Mouse (Mus musculus): ENCODE measurements around the gene Camk2n2.

The Camk2n2 gene

DNA sequence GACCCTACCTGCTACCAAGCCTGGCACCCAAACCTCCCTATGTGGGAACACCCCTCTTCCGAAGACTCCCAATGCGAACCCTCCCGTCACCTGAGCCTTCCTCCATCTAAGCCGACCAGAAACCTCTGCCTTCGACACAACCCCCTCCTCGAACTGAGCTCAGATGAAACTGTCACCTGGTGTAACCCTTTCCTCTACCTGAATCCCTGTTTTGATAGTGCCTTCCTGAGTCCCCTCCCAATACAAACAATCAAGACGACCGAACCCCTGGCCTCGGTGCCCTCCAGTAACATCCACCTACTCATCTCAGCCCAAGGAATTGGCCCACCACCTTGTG, 720 bp downstream of the Camk2n2 start:
- Histone ChIP-seq H3K4me1 (replicated peaks; ENCODE audit: low read depth, low read length) (peaks cover 36% of the 10 kb centered on the region), H3K36me3 (ENCODE audit: insufficient read depth, low read length) (peaks cover 28% of the 10 kb centered on the region), H3K27me3 (ENCODE audit: insufficient read depth, low read length) (peaks cover 58% of the 10 kb centered on the region), H3K9me3 (ENCODE audit: low read length) (no peaks in the 10 kb centered on the region), H3K4me3 (replicated peaks; ENCODE audit: low read length) (peak overlapping the region; percentile 89)
- TF ChIP-seq POU5F1 (IDR thresholded peaks at IDR 0.05; ENCODE audit: borderline replicate concordance, low read length): no peak
- no peak for TF ChIP-seq CTCF (conservative IDR thresholded peaks at IDR 0.05; ENCODE audit: low read length)
- TF ChIP-seq NANOG (IDR thresholded peaks at IDR 0.05; ENCODE audit: borderline replicate concordance, low read length): no peak

DNA sequence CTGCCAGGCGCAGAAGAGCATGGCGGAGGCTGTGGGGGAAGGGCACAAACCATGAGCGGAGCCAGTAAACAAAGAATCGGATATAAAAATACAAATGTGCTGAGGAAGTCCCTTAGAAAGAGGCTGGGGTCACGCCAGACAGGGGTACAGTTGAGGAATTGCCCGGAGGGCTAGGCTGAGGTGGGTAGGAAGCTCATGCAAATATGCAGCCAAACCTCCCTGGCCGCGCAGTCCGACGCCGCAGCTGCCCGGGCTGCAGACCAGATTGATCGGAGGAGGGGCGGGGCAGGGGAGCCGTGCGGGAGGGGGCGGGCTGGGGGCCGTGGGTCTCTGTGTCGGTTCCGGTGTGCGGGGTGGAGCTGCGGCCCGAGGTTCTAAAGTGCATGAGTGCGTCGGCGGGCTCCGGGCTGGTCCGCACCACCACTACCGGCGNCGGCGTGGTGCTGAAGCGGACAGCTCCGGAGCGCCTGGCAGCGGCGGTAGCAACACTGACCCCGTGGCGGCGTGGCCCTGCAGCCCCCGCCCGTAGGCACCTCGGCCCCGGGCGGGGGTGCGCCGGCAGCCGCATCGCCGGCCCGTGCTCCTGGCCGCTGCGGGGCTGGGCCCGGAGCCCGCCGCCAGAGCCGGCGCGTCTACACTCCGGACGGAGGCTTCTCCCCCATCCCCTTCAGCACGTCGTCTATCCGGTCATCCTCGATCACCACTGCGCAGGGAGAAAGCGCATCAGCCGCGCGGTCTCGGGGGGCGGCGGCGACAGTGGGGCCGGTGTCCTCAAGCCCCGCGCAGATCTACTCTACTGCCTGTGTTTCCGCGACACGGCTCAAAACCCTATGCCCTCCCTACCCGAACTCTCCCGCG, 1.3 kb downstream of the Camk2n2 start:
- no peaks in the 10 kb centered on the region for H3K9me3 ChIP-seq (ENCODE audit: low read length)
- peaks cover 36% of the 10 kb centered on the region for H3K4me1 ChIP-seq (replicated peaks; ENCODE audit: low read depth, low read length)
- H3K4me3 ChIP-seq (replicated peaks; ENCODE audit: low read length): peak overlapping the region; percentile 89
- TF ChIP-seq NANOG (IDR thresholded peaks at IDR 0.05; ENCODE audit: borderline replicate concordance, low read length): no peak
- no peak for TF ChIP-seq POU5F1 (IDR thresholded peaks at IDR 0.05; ENCODE audit: borderline replicate concordance, low read length)
- TF ChIP-seq CTCF (conservative IDR thresholded peaks at IDR 0.05; ENCODE audit: low read length): no peak
- H3K36me3 ChIP-seq (ENCODE audit: insufficient read depth, low read length): peaks cover 29% of the 10 kb centered on the region
- H3K27me3 ChIP-seq (ENCODE audit: insufficient read depth, low read length): peaks cover 58% of the 10 kb centered on the region

DNA sequence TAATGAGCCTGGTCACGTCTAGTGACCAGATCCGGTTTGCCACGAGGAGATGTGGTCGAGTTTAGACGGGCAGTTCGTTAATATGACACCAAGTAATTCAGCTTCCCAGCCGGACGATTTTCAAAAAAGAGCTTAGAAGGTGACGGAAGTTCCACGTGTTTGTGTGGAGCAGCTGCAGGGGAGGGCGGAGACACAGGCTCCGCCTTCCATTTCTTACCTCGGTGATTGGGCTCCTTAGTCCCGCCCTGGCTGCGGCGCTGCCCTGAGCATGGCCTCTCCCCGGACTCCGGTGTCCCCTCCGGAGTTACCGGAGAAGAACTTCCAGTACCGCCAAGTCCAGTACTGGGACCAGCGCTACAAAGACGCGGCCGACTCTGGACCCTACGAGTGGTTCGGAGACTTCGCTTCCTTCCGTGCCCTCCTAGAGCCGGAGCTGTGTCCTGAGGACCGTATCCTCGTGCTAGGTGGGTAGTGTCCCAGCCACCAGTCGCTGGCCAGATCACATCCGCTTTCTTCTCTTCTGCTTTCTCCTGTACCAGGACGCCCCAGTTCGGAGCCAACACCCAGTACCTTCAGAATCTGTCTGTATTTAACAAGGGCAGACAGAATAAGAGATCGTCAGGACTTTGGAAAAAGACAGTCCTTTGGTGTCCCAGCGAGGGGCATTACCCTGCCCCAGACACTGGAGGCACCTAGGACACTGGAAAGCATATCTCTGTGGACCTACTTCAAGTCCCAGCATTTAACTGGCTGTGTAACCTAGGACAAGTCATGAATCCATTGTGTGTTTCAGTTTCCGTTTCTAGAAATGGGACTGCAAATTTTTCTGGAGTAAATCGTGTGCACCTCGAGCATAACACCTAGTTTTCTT, 9.5 kb downstream of the Camk2n2 start, which contains the start of the genes Eef1akmt4, Gm49333 and Alg3:
Gene Eef1akmt4, plus strand, starts transcription at position 237 of the 871 bp plus-strand sequence.
Gene Gm49333, plus strand, starts transcription at position 254 of the 871 bp plus-strand sequence.
Gene Alg3, minus strand, starts transcription at position 379 of the 871 bp plus-strand sequence.
- peaks cover 56% of the 10 kb centered on the region for H3K4me1 ChIP-seq (replicated peaks; ENCODE audit: low read depth, low read length)
- H3K27me3 ChIP-seq (ENCODE audit: insufficient read depth, low read length): no peaks in the 10 kb centered on the region
- peaks cover 58% of the 10 kb centered on the region for H3K36me3 ChIP-seq (ENCODE audit: insufficient read depth, low read length)
- peak within 1 kb of the TSS; percentile 97 for H3K4me3 ChIP-seq (replicated peaks; ENCODE audit: low read length)
- H3K9me3 ChIP-seq (ENCODE audit: low read length): no peaks in the 10 kb centered on the region
- TF ChIP-seq CTCF (conservative IDR thresholded peaks at IDR 0.05; ENCODE audit: low read length): no peak

DNA sequence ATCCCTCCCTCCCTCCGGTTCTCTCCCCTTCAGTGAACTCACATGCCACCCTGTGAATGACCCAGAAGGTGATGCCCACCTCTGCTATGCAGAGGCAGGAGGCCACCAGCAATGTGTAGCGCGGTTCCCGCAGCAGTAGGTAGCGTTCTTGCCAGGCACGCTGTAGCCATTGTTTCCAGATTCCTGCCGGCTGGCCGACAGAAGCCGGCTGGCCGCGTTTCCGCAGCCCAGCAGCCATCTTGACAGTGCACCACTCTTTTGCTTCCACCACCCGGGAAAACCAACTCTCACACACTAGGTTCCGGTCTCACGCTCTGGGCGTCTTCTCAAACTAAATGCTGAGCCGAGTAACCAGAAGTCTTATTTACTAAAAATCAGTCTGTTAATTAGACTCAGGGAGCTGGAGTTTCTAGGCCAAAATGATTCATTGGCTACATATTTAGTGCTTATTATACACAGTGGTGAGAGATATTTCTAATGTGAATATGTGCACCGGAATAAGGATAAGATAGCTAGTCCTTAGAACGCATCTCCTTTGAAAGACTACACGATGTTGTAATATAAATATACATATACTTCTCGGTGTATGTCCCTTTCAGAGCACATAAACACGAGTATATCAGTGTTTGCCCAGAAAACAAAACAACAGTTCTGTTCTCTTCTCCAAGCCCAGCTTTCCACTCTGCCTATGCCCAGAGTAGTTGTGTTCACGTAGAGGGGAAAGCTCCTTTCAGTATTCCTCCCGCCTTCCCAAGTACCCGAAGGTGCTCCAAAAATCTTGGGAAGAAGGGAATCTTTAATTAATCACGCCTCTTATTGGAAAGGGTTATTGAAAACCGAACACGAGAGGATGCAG, 10.4 kb downstream of the Camk2n2 start:
- Histone ChIP-seq H3K9me3 (ENCODE audit: low read length) (no peaks in the 10 kb centered on the region), H3K4me1 (replicated peaks; ENCODE audit: low read depth, low read length) (peaks cover 64% of the 10 kb centered on the region), H3K36me3 (ENCODE audit: insufficient read depth, low read length) (peaks cover 59% of the 10 kb centered on the region), H3K4me3 (replicated peaks; ENCODE audit: low read length) (peak overlapping the region; percentile 97), H3K27me3 (ENCODE audit: insufficient read depth, low read length) (no peaks in the 10 kb centered on the region)
- no peak for TF ChIP-seq POU5F1 (IDR thresholded peaks at IDR 0.05; ENCODE audit: borderline replicate concordance, low read length)
- TF ChIP-seq CTCF (conservative IDR thresholded peaks at IDR 0.05; ENCODE audit: low read length): no peak
- no peak for TF ChIP-seq NANOG (IDR thresholded peaks at IDR 0.05; ENCODE audit: borderline replicate concordance, low read length)

DNA sequence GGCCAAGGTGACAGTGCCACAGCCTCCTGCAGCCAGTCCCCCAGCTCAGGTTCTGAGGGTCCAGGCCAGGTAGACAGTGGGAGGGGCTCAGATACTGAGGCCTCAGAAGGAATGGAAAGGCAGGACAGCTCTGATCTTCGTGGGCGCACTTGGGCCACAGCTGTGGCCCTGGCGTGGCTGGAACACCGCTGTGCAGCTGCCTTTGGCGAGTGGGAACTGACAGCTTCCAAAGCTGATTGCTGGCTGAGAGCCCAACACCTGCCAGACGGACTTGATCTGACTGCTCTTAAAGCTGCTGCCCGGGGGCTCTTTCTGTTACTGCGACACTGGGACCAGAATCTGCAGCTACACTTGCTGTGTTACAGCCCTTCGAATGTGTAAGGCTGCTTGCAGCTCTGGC, 16.4 kb downstream of the Camk2n2 start:
- H3K27me3 ChIP-seq (ENCODE audit: insufficient read depth, low read length): peaks cover 4% of the 10 kb centered on the region
- peaks cover 71% of the 10 kb centered on the region for H3K4me1 ChIP-seq (replicated peaks; ENCODE audit: low read depth, low read length)
- H3K4me3 ChIP-seq (replicated peaks; ENCODE audit: low read length): no peak overlapping the region
- TF ChIP-seq NANOG (IDR thresholded peaks at IDR 0.05; ENCODE audit: borderline replicate concordance, low read length) (no peak), POU5F1 (IDR thresholded peaks at IDR 0.05; ENCODE audit: borderline replicate concordance, low read length) (no peak), CTCF (conservative IDR thresholded peaks at IDR 0.05; ENCODE audit: low read length) (no peak)
- no peaks in the 10 kb centered on the region for H3K9me3 ChIP-seq (ENCODE audit: low read length)
- H3K36me3 ChIP-seq (ENCODE audit: insufficient read depth, low read length): peaks cover 59% of the 10 kb centered on the region

DNA sequence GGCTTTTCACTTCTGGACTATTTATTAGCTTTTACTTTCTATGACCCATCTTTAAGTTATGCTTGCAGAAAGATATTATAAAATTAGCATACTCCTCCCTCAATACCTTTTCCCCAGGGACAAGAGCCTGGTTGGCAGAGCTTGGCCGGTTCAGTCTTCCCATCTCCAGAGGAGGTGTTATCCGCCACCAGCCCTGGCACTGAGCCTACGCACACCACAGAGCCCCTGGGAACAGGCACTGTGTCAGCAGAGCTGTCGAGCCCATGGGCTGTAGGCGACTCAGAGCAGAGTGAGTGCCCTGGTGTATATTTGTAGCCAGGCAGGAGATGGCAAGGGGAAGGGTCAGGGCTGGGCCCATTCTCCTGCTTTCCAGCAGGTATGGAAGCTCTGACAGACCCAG, 20.6 kb downstream of the Camk2n2 start:
- Histone ChIP-seq H3K27me3 (ENCODE audit: insufficient read depth, low read length) (peaks cover 30% of the 10 kb centered on the region), H3K4me1 (replicated peaks; ENCODE audit: low read depth, low read length) (peaks cover 30% of the 10 kb centered on the region), H3K36me3 (ENCODE audit: insufficient read depth, low read length) (peaks cover 20% of the 10 kb centered on the region), H3K4me3 (replicated peaks; ENCODE audit: low read length) (no peak overlapping the region), H3K9me3 (ENCODE audit: low read length) (no peaks in the 10 kb centered on the region)
- TF ChIP-seq POU5F1 (IDR thresholded peaks at IDR 0.05; ENCODE audit: borderline replicate concordance, low read length) (no peak), NANOG (IDR thresholded peaks at IDR 0.05; ENCODE audit: borderline replicate concordance, low read length) (no peak), CTCF (conservative IDR thresholded peaks at IDR 0.05; ENCODE audit: low read length) (no peak)

DNA sequence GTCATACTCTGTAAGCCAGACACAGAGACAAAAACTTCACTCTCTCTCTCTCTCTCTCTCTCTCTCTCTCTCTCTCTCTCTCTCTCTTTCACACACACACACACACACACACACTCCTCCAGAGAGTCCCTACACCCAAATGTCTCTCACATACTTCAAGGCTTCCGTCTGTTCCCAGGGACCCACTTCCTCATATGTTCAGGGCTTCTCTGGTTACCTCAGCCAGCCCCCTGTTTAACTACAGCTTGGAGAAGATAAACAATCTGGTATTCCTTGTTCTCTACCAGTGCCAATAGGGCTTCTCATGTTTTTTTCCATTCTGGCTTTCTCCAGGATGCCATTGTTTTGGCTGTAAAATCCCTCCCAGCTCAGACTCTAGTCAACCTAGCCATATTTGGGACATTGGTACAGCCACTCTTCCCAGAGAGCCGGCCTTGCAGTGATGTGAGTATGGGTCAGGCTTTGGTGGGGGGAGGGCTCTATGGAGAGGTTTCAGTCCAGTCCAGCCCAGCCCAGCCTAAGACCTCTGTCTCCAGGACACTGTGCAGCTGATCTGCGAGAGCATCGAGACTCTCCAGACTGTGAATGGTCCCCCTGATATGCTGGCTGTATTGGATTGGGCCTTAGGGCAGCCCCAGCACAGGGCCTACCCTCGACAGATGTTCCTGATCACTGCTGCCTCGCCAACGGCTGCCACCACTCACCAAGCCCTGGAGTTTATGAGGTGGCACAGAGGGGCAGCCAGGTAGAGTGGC, 24.2 kb downstream of the Camk2n2 start:
- Histone ChIP-seq H3K27me3 (ENCODE audit: insufficient read depth, low read length) (peaks cover 64% of the 10 kb centered on the region), H3K36me3 (ENCODE audit: insufficient read depth, low read length) (no peaks in the 10 kb centered on the region), H3K4me1 (replicated peaks; ENCODE audit: low read depth, low read length) (peaks cover 9% of the 10 kb centered on the region), H3K9me3 (ENCODE audit: low read length) (no peaks in the 10 kb centered on the region), H3K4me3 (replicated peaks; ENCODE audit: low read length) (no peak overlapping the region)
- TF ChIP-seq POU5F1 (IDR thresholded peaks at IDR 0.05; ENCODE audit: borderline replicate concordance, low read length) (no peak), NANOG (IDR thresholded peaks at IDR 0.05; ENCODE audit: borderline replicate concordance, low read length) (no peak), CTCF (conservative IDR thresholded peaks at IDR 0.05; ENCODE audit: low read length) (no peak)

Data from E14TG2a.4 (cell line).